In genomic region chr6:49875791-49876190, GRCm38 (mm10) we compare ENCODE assay signal across 17 mouse cellular contexts. TPM values are rescaled to one million over a fixed set of nuclear protein-coding genes. Genes with fewer than 3 reads are reported as not detected.
A peak's percentile ranks its signal among the peaks of the same experiment; 100 is the strongest.
DNase-seq lines count a peak whose midpoint lies in the region; ATAC-seq and TF ChIP-seq lines count a peak whose summit lies in the region.
"Had no signal": no experiment of that assay in that cellular context is flagged by ENCODE, and none has a peak within 500 bp of the region (broad histone marks: within the 10 kb centered on the region; RNA-seq: fewer than 3 reads in every experiment).

No protein-coding gene starts in this region.

- no peak overlapping the region for H3K4me2 ChIP-seq in forebrain, postnatal 0 days (ENCODE audit: low read depth)
- no peak overlapping the region for H3K4me2 ChIP-seq in forebrain, embryonic 16.5 days (ENCODE audit: low read length)
- H3K4me2 ChIP-seq: hindbrain, embryonic 13.5 days; liver, embryonic 11.5 days had no signal

- intact Hi-C loops in left cerebral cortex, postnatal 4 days (cut with DNase I): no loop called here

- WGBS in forebrain, postnatal 0 days: 49% methylated on average over 6 of the region's 6 CpGs
- WGBS in forebrain, embryonic 16.5 days: 49% methylated on average over 6 of the region's 6 CpGs

- no peak overlapping the region for H3K9ac ChIP-seq in forebrain, postnatal 0 days
- no peak overlapping the region for H3K9ac ChIP-seq in forebrain, embryonic 16.5 days (replicated peaks; ENCODE audit: low read depth, low read length)
- H3K9ac ChIP-seq: hindbrain, embryonic 13.5 days had no signal

- no peaks in the 10 kb centered on the region for H3K27me3 ChIP-seq in forebrain, postnatal 0 days (ENCODE audit: insufficient read depth, low read length)
- H3K27me3 ChIP-seq in forebrain, embryonic 16.5 days (replicated peaks; ENCODE audit: control insufficient read depth, insufficient read depth, low read length): no peaks in the 10 kb centered on the region
- H3K27me3 ChIP-seq: hindbrain, embryonic 13.5 days had no signal

- H3K4me3 ChIP-seq in forebrain, postnatal 0 days (ENCODE audit: low read depth, low read length): no peak overlapping the region
- no peak overlapping the region for H3K4me3 ChIP-seq in forebrain, embryonic 16.5 days (replicated peaks; ENCODE audit: low read length)
- H3K4me3 ChIP-seq: gastrocnemius, adult 2 months; hindbrain, embryonic 13.5 days; midbrain, embryonic 10.5 days had no signal

- no peak for ATAC-seq in forebrain, postnatal 0 days
- no peak for ATAC-seq in forebrain, embryonic 16.5 days
- ATAC-seq: intestine, postnatal 0 days had no signal

- H3K4me1 ChIP-seq in forebrain, postnatal 0 days (ENCODE audit: insufficient read depth): no peaks in the 10 kb centered on the region
- H3K4me1 ChIP-seq in forebrain, embryonic 16.5 days (replicated peaks; ENCODE audit: control insufficient read depth, insufficient read depth, low read length): peaks cover 8% of the 10 kb centered on the region

- peak; percentile 13 for DNase-seq in forebrain, postnatal 0 days
- DNase-seq in left cerebral cortex, postnatal 4 days: peak; percentile 32
- no peak for DNase-seq in left cerebral cortex, adult 18-20 months (ENCODE audit: low spot score in 2 of 2)
- DNase-seq in Muller cell, postnatal 12 days (ENCODE audit: inconsistent ontology term): peak; percentile 9
- peak; percentile 18 for DNase-seq in brain, adult 2 months (ENCODE audit: low read depth, low spot score)
- DNase-seq in thymus, postnatal 25 days: no peak
- DNase-seq: adrenal gland, adult 8-10 months; cerebellum, adult 2 months; gastrocnemius, adult 2 months; heart, postnatal 10 days; thymus, adult 2 months had no signal

- H3K27ac ChIP-seq in forebrain, postnatal 0 days (ENCODE audit: low read depth, low read length): no peak overlapping the region
- no peak overlapping the region for H3K27ac ChIP-seq in forebrain, embryonic 16.5 days (ENCODE audit: low read length)
- H3K27ac ChIP-seq: gastrocnemius, adult 2 months; hindbrain, embryonic 13.5 days; midbrain, embryonic 10.5 days had no signal

- H3K36me3 ChIP-seq in forebrain, postnatal 0 days (ENCODE audit: insufficient read depth): no peaks in the 10 kb centered on the region
- no peaks in the 10 kb centered on the region for H3K36me3 ChIP-seq in forebrain, embryonic 16.5 days (ENCODE audit: control insufficient read depth, insufficient read depth)
- H3K36me3 ChIP-seq: G1E; hindbrain, embryonic 13.5 days; midbrain, embryonic 10.5 days had no signal

- H3K9me3 ChIP-seq in forebrain, postnatal 0 days (ENCODE audit: low read length): no peaks in the 10 kb centered on the region
- H3K9me3 ChIP-seq in forebrain, embryonic 16.5 days (ENCODE audit: control insufficient read depth, low read length): no peaks in the 10 kb centered on the region
- H3K9me3 ChIP-seq: G1E; hindbrain, embryonic 13.5 days; midbrain, embryonic 10.5 days had no signal

- TF ChIP-seq CTCF in forebrain, postnatal 0 days (IDR thresholded peaks at IDR 0.05; ENCODE audit: low read depth): no peak

RNA-seq across cellular contexts. Expression of gene Npy, which starts 53.3 kb away (rescaled TPM):
- total RNA-seq in forebrain, postnatal 0 days (2014; rRNA removed): 208 and 285 TPM in 2 replicates
- 323 and 643 TPM in 2 replicates for polyA plus RNA-seq in forebrain, postnatal 0 days (2015; fragmentation: Nextera tagmentation; extraction: Ambion mirVana)
- 165 TPM in 2 replicates for polyA plus RNA-seq in forebrain, embryonic 16.5 days (2015; fragmentation: Nextera tagmentation; extraction: Ambion mirVana)
- total RNA-seq in left cerebral cortex, postnatal 4 days (2021): 100 to 1,000 TPM; 161 to 165 TPM
- total RNA-seq in left cerebral cortex, adult 18-20 months (2021): 100 to 1,000 TPM; 176 to 195 TPM
- total RNA-seq: G1E; gastrocnemius, adult 2 months; heart, postnatal 10 days had no signal
- polyA plus RNA-seq: liver, embryonic 11.5 days had no signal

Comparison
In these comparisons a context has a peak if more than half of its experiments do, and no peak if none do; other contexts are left out.
1. DNase-seq: peak in forebrain, postnatal 0 days (single experiment), left cerebral cortex, postnatal 4 days (single experiment), Muller cell, postnatal 12 days (single experiment) and brain, adult 2 months (single experiment); none in left cerebral cortex, adult 18-20 months (0 of 2) and thymus, postnatal 25 days (single experiment).